Mouse (Mus musculus): ENCODE results near the gene Myh13.

Gene Myh13

GRCm38 (mm10) chr11:67321358-67321757 lies at the start of gene Myh13:
Gene Myh13, plus strand, starts transcription at chr11:67321658.
- no peak for DNase-seq (ENCODE audit: low spot score in 2 of 2)

GRCm38 (mm10) chr11:67276601-67277174 lies 44.8 kb upstream of the Myh13 start, which contains the start of gene Myh8:
Gene Myh8, plus strand, starts transcription at chr11:67277124.
- DNase-seq (ENCODE audit: low spot score in 2 of 2), result no peak

DNA sequence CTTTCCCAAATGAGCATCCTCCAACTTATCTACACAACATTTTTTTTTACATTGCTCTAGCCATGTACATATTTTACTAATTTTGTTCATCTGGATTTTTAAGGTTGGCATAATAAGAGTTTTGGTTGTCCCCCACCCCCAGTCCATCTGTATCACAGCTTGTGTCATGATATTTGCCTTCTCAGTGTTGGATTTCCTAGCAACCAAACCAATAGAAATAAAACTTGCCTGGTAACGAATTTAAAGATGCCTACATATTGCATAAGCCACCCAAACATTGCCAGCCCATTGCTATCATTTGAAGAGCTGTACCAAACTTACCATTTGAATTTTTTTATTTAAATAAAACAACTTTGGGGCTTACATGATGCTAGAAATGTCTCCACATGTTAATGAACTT lies 28.0 kb upstream of the Myh13 start:
- DNase-seq (ENCODE audit: low spot score in 2 of 2), result no peak

- DNase-seq (ENCODE audit: low spot score in 2 of 2), result no peak
Observed at GRCm38 (mm10) chr11:67313733-67314452, 7.6 kb upstream of the Myh13 start.

GRCm38 (mm10) chr11:67326536-67326935 lies 5.1 kb downstream of the Myh13 start:
- no peak for DNase-seq (ENCODE audit: low spot score in 2 of 2)

DNA sequence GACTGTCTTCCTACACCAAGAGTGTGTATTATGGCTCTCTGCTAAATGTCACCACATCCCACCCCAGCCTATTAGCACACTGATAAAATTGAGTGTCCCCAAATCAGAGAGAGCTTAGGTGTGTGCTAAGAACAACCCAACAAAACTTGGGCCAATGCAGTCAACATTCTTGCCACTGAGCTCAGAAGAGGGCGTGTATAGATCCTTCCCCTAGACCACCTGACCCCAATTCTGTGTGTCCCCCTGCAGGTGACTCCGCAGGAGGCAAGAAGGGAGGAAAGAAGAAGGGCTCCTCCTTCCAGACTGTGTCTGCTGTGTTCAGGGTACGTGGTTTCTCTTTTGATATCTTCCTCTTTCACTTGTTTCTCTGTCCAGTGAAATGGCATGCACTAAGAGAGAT lies 23.1 kb downstream of the Myh13 start:
- DNase-seq (ENCODE audit: low spot score in 2 of 2), result no peak

GRCm38 (mm10) chr11:67345186-67345855 lies 23.9 kb downstream of the Myh13 start:
- DNase-seq (ENCODE audit: low spot score in 2 of 2), result no peak

DNA sequence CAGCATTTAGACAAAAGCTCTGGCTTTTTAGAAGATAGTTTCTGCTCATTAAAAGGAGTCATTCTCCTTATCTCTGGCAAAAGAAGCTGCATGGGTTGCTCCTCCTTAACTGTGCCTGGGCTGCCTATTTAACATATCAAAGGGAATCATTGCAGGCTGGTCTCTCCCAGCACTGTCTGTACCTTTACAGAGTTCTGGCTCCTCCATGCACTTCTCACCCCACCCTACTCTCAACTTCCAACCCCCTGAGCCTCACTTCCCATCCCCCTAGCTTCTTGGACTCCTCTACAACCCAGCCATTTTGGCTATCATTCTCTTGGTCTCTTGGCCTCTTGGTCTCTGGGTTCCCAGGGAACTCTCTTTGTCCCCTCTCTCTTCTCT lies 24.4 kb downstream of the Myh13 start:
- no peak for DNase-seq (ENCODE audit: low spot score in 2 of 2)

DNA sequence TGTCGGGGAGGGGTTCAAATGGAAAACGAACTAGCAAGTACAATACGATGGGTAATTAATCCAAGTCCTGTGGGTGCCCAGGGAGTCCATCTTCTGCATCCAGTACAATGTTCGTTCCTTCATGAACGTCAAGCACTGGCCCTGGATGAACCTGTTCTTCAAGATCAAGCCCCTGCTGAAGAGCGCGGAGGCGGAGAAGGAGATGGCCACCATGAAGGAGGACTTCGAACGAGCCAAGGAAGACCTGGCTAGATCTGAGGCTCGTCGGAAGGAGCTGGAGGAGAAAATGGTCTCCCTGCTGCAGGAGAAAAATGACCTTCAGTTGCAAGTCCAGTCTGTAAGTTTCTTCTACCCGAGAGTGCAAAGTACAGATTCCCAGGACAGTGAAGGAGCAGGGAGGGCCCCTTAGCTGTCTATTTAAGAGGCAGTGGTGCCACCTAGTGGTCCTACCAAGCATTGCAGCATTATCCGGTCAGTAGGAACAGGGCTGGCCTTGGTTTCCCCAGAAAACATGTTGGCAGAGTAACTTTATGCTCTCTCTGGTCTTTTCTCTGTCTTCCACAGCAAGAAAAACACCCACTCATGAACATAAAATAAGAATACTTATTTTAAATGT lies 28.8 kb downstream of the Myh13 start:
- peak; percentile 13 to 32 for DNase-seq (ENCODE audit: low spot score in 2 of 2)

GRCm38 (mm10) chr11:67353011-67353410 lies 31.6 kb downstream of the Myh13 start:
- DNase-seq (ENCODE audit: low spot score in 2 of 2), result no peak

DNA sequence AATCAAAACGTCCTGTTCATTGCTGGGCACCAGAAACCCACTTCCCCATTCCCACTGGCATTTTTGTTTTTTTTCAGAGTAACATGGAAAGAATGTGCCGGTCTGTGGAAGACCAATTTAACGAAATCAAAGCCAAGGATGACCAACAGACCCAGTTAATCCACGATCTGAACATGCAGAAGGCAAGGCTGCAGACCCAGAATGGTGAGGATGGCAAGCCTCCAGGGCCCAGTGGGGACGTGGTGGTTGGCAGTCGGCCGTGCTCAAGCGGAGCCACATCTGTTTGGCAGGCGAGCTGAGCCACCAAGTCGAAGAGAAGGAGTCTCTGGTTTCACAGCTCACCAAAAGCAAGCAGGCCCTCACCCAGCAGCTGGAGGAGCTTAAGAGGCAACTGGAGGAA lies 36.6 kb downstream of the Myh13 start:
- DNase-seq (ENCODE audit: low spot score in 2 of 2), result no peak

DNA sequence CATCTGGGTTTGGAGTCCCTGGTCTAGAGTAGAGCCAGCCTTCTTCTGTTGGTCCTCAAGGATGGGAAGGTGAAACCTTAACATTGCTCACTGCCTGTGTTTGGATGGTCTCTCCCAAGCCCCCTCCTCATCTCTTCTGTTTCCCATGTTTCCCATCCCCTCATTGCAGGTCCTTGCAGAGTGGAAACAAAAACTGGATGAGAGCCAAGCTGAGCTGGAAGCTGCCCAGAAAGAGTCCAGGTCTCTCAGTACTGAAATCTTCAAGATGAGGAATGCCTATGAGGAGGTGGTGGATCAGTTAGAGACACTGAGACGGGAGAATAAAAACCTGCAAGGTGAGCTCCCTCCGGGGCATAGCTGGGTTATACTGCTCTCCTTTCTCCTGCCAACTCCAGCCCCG lies 40.8 kb downstream of the Myh13 start:
- DNase-seq (ENCODE audit: low spot score in 2 of 2), result no peak

DNA sequence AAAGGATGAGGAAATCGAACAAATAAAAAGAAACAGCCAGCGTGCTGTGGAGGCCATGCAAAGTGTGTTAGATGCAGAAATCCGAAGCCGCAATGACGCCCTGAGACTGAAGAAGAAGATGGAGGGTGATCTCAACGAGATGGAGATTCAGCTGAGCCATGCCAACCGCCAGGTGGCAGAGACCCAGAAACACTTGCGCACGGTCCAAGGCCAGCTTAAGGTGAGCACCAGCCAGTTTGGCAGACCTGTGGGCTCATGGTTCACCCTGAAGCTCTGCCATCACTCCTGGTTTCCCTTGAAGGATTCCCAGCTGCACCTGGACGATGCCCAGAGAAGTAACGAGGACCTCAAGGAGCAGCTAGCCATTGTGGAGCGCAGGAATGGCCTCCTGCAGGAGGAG lies 43.1 kb downstream of the Myh13 start:
- no peak for DNase-seq (ENCODE audit: low spot score in 2 of 2)

- DNase-seq (ENCODE audit: low spot score in 2 of 2), result no peak
Observed at GRCm38 (mm10) chr11:67364986-67365721, 43.7 kb downstream of the Myh13 start.

- no peak for DNase-seq (ENCODE audit: low spot score in 2 of 2)
Observed at GRCm38 (mm10) chr11:67366936-67367335, 45.5 kb downstream of the Myh13 start.

GRCm38 (mm10) chr11:67373333-67373732 lies 51.9 kb downstream of the Myh13 start:
- DNase-seq (ENCODE audit: low spot score in 2 of 2), result peak; percentile 5 to 12

DNA sequence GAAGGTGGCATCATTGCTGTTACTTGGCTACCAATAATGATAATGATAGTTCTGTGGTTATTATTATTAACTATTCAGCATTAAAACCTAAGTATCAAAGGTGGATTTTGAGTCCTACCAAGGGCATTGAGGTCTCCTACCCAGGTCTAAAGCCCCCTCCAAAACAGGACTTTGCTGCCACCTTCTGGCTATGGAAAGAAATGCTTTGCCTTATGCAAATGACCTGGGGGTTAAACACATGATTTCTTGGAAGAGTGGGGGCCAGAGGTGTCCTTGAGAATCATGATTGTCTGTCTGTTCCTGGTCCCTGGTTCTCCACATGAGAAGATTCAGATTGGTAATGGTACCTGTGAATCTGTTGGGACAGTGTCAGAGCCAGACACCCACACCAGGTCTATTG lies 54.9 kb downstream of the Myh13 start:
- DNase-seq (ENCODE audit: low spot score in 2 of 2), result no peak

GRCm38 (mm10) chr11:67379703-67380510 lies 58.4 kb downstream of the Myh13 start:
- no peak for DNase-seq (ENCODE audit: low spot score in 2 of 2)

- no peak for DNase-seq (ENCODE audit: low spot score in 2 of 2)
Observed at GRCm38 (mm10) chr11:67381833-67382232, 60.4 kb downstream of the Myh13 start.

DNA sequence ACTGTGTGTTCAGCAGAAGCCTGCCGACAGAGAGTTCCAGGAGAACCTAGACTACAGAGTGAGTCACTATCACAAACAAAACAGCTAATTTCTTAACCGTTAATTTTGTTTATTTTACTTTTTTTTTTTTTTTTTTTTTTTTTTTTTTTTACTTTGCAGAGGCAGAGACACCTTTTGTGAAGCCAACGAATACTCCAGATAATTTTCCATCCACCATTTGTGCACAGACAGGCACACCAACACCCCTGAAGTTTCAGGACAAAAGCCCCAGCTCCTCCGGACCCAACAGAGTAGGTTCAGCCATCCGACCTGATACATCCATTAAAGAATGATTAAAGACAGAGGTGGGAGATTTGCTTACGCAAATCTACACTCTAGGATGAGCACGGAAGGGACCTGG lies 63.2 kb downstream of the Myh13 start:
- no peak for DNase-seq (ENCODE audit: low spot score in 2 of 2)

- no peak for DNase-seq (ENCODE audit: low spot score in 2 of 2)
Observed at GRCm38 (mm10) chr11:67386815-67387415, 65.5 kb downstream of the Myh13 start.

Measured in natural killer cell, adult 2 months (primary cell).